Mouse (Mus musculus) liver, adult 2 months (tissue): ENCODE measurements at regions not wholly inside any gene's neighbourhood (a gene's known extent, or its start where the extent isn't known, plus 50 kb on each side); places are given as distances from the start of the nearest gene placed in this dataset.

Experiments used
- DNase-seq: peaks from one replicate; pipeline ENCODE4 v3.0.0-alpha.2; 2011; ENCODE audit warnings: low read depth, low spot score; ENCODE audit errors: extremely low read depth
- H3K27ac ChIP-seq: fragments of 200-500 bp; replicated peaks from 2 replicates; pipeline ENCODE4 v1.5.1; 2012; ENCODE audit warnings: low read depth, mild to moderate bottlenecking, control low read depth, inconsistent platforms, low read length; ENCODE audit not compliant: insufficient read depth
- H3K27me3 ChIP-seq: fragments of 200-500 bp; 2 replicates; pipeline ENCODE4 v1.6.1; 2012; ENCODE audit warnings: mild to moderate bottlenecking, moderate library complexity, low read length, inconsistent platforms; ENCODE audit not compliant: control insufficient read depth, insufficient read depth
- H3K36me3 ChIP-seq: fragments of 200-500 bp; 2 replicates; pipeline ENCODE4 v1.6.1; 2012; ENCODE audit warnings: low read length, inconsistent platforms; ENCODE audit not compliant: control insufficient read depth, insufficient read depth
- H3K4me1 ChIP-seq: fragments of 200-500 bp; 2 replicates; pipeline ENCODE4 v1.6.1; 2011; ENCODE audit warnings: low read length; ENCODE audit not compliant: control insufficient read depth, insufficient read depth
- H3K4me3 ChIP-seq: fragments of 200-500 bp; 2 replicates; pipeline ENCODE4 v1.5.1; 2011; ENCODE audit warnings: low read depth, mild to moderate bottlenecking, control low read depth, low read length, moderate library complexity; ENCODE audit not compliant: insufficient read depth
- H3K79me2 ChIP-seq: fragments of 200-500 bp; 2 replicates; pipeline ENCODE4 v1.6.1; 2012; ENCODE audit warnings: inconsistent platforms, mild to moderate bottlenecking, low read length, moderate library complexity; ENCODE audit not compliant: control insufficient read depth, insufficient read depth
- H3K9ac ChIP-seq: fragments of 200-500 bp; 2 replicates; pipeline ENCODE4 v1.6.1; 2012; ENCODE audit warnings: low read depth, mild to moderate bottlenecking, control low read depth, inconsistent platforms, low read length
- CTCF ChIP-seq: fragments of 200-500 bp; IDR thresholded peaks from 2 replicates; pipeline ENCODE4 v1.5.1; 2011; ENCODE audit warnings: low read depth, low read length, control low read depth
- POLR2A ChIP-seq: fragments of 200-500 bp; IDR thresholded peaks from 2 replicates; pipeline ENCODE4 v1.6.1; 2011; ENCODE audit warnings: low read length, control low read depth; ENCODE audit not compliant: insufficient read depth; ENCODE audit errors: extremely low read depth
- WGBS: fragments of 180-500 bp; shearing (Covaris S2); methylation state at CpG from one replicate; pipeline ENCODE4 v1.1.7; 2018; 5-methylcytosine and 5-hydroxymethylcytosine counted together

DNA sequence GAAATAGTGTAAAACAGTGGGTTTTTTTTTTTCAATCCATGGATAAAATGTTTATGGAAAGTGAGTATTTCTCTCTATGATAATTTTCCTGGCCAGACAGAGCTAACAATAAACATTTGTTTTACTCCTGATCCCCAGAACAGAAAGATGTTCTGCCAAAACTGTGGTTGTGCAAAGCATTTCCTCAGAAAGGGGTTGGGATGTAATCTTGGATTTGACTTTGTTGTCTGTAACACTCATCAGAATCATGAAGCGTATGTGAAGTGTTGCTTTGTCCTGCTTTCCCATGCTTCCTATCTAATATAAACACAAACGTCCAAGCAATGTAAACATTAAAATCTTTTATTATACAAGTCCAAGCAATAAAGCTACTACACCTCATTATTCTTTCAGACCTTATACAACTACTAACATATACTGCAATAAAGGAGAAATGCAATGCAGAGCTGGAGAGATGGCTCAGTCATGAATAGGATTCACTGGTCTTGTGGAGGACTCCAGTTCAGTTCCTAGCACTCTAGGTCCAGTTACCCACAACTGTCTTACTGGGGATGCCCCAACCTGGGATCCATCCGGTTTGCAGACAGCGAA, 766.5 kb upstream of the Frg1 start:
- no peak for TF ChIP-seq CTCF
- no peak for TF ChIP-seq POLR2A
- no peak overlapping the region for H3K4me3 ChIP-seq
- H3K27me3 ChIP-seq: no peaks in the 10 kb centered on the region
- DNase-seq: peak; percentile 7
- no peak overlapping the region for H3K27ac ChIP-seq
- no peaks in the 10 kb centered on the region for H3K36me3 ChIP-seq
- H3K9ac ChIP-seq: no peak overlapping the region
- H3K79me2 ChIP-seq: no peaks in the 10 kb centered on the region
- WGBS: 51% methylated on average over 4 of the region's 4 CpGs
- peaks cover 2% of the 10 kb centered on the region; the same call in 1 of the 2 replicates for H3K4me1 ChIP-seq

DNA sequence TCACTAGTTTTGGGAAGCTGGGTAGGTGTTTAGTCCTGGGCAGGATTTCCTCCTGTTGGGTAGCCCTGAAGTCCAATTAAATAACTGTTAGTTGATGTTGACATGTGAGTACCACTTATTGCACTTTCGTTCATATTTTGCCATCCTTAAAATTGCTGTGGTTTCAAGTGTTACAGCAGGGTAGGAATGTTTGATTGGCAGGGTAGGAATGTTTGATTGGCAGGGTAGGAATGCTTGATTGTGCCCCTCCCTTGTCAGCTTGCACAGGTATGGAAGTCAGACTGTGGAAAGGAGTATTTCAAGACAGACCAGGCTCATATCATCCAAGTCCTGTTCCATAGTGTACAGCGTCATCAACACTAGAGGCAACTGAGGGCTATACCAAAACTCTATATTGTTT, 745.6 kb upstream of the Frg1 start:
- no peak overlapping the region for H3K9ac ChIP-seq
- 87% methylated on average over 2 of the region's 2 CpGs for WGBS
- no peaks in the 10 kb centered on the region for H3K27me3 ChIP-seq
- no peak overlapping the region for H3K27ac ChIP-seq
- TF ChIP-seq CTCF: no peak
- no peak for TF ChIP-seq POLR2A
- no peak overlapping the region for H3K4me3 ChIP-seq
- H3K79me2 ChIP-seq: no peaks in the 10 kb centered on the region
- H3K4me1 ChIP-seq: no peaks in the 10 kb centered on the region
- no peaks in the 10 kb centered on the region for H3K36me3 ChIP-seq
- DNase-seq: no peak

DNA sequence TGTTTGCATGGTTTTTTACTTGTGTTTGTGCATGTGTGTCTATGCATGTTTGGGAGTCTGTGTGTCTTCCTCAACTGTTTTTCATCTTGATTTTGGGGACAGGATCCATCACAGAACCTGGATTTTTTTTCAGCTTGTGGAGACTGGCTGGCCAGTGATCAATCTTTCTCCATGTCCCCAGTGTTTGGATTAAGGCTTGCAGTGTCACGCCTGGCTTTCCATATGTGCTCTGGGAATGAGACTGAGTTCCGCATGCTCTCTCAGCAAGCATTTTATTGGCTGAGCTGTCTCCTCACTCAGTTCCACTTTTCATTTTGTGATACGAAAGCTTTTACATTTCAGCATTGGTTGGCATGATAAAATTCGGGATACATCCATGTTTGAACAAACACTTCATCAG, 740.1 kb upstream of the Frg1 start:
- H3K27ac ChIP-seq: no peak overlapping the region
- no peaks in the 10 kb centered on the region for H3K79me2 ChIP-seq
- H3K27me3 ChIP-seq: no peaks in the 10 kb centered on the region
- H3K36me3 ChIP-seq: no peaks in the 10 kb centered on the region
- 83% methylated on average over 4 of the region's 4 CpGs for WGBS
- H3K9ac ChIP-seq: no peak overlapping the region
- H3K4me3 ChIP-seq: no peak overlapping the region
- TF ChIP-seq CTCF (no peak), POLR2A (no peak)
- no peaks in the 10 kb centered on the region for H3K4me1 ChIP-seq
- DNase-seq: no peak

DNA sequence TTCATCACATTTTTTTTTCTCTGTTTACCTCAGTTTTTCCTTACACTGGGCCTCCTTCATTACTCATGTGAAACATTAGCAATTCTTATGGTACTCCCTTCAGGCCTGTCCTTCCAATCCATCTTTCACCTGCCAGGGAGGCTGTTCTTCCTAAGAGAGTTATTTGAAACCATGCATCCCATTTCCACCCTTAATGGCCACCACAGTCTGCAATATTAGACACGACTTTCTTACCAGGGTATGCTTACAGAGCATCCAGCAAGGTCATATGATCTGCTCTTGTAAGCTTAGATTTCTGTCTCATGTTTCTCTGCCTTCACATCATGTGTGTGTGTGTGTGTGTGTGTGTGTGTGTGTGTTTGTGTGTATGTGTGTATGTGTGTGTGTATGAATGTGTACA, 739.7 kb upstream of the Frg1 start:
- H3K27me3 ChIP-seq: no peaks in the 10 kb centered on the region
- no peak overlapping the region for H3K4me3 ChIP-seq
- WGBS: 46% methylated on average over 1 of the region's 1 CpGs
- DNase-seq: no peak
- TF ChIP-seq POLR2A (no peak), CTCF (no peak)
- H3K4me1 ChIP-seq: no peaks in the 10 kb centered on the region
- H3K27ac ChIP-seq: no peak overlapping the region
- H3K9ac ChIP-seq: no peak overlapping the region
- no peaks in the 10 kb centered on the region for H3K79me2 ChIP-seq
- no peaks in the 10 kb centered on the region for H3K36me3 ChIP-seq

DNA sequence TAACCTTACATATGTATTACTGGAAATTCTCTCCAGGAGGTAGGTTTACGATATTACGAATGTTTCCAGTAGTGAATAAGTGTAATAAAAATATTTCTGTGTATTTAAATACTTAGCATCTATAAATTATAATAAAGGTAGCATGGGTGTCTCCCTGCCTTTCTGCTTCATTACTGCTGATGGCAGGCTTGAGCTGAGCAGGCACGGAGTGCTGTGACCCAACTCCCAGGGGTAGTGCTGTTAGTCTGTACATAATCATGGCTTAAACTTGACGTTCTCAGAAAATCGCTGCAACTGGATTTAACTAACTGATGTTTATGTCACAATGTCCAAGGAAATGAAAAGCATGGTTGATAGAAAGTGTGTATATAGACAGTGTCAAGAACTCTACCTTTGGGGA, 727.8 kb upstream of the Frg1 start:
- Histone ChIP-seq H3K27me3 (no peaks in the 10 kb centered on the region), H3K4me1 (no peaks in the 10 kb centered on the region), H3K79me2 (no peaks in the 10 kb centered on the region), H3K36me3 (no peaks in the 10 kb centered on the region), H3K27ac (no peak overlapping the region), H3K9ac (no peak overlapping the region), H3K4me3 (no peak overlapping the region)
- DNase-seq: no peak
- TF ChIP-seq POLR2A (no peak), CTCF (0 out of 2 replicates have a peak, but pooled peaks have one; percentile 13)
- WGBS: 81% methylated on average over 5 of the region's 5 CpGs

DNA sequence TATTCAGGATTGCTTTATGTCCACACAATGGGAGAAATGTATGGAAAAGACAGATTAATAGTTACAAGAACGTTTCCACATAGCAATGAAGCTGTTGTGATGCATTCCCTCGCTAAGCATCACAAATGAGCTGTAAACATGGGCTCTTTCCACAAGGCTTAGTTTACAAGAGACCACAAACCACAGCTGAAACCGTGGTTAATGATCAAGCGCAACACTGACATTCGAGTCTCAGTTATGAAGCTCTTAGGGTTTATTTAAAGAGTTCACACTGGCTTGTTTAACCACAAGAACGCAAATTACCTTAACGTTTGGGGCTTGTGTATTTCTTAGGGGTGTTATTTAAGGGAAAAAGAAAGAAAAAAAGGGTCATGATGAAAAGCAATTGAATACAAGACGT, 727.3 kb upstream of the Frg1 start:
- WGBS: 54% methylated on average over 8 of the region's 8 CpGs
- no peak for TF ChIP-seq CTCF
- no peak for TF ChIP-seq POLR2A
- Histone ChIP-seq H3K27me3 (no peaks in the 10 kb centered on the region), H3K4me1 (no peaks in the 10 kb centered on the region), H3K9ac (no peak overlapping the region), H3K36me3 (no peaks in the 10 kb centered on the region), H3K27ac (no peak overlapping the region), H3K4me3 (no peak overlapping the region), H3K79me2 (no peaks in the 10 kb centered on the region)
- no peak for DNase-seq
